Mouse (Mus musculus) heart, postnatal 36 days (tissue): ENCODE measurements around the gene Patz1. TPM values are rescaled to one million over a fixed set of nuclear protein-coding genes. Genes with fewer than 3 reads are reported as not detected.
A peak's percentile ranks its signal among the peaks of the same experiment; 100 is the strongest.

Source experiments
- DNase-seq, 2 experiments: peaks; one replicate each; pipeline ENCODE4 v3.0.0; 2021 to 2022
- intact Hi-C: fragments of 180-260 bp; cut with DNase I; formaldehyde crosslinking; loops from one replicate; pipeline ENCODE4 v1.15.1; 2025
- total RNA-seq, 2 experiments: library from RNA; stranded (reverse); gene quantifications; 2 replicates each; pipeline ENCODE4 v1.2.3; 2021

Gene Patz1
- total RNA-seq, 2 experiments from 2014 or later, result 24.9 to 31.0 TPM

DNA sequence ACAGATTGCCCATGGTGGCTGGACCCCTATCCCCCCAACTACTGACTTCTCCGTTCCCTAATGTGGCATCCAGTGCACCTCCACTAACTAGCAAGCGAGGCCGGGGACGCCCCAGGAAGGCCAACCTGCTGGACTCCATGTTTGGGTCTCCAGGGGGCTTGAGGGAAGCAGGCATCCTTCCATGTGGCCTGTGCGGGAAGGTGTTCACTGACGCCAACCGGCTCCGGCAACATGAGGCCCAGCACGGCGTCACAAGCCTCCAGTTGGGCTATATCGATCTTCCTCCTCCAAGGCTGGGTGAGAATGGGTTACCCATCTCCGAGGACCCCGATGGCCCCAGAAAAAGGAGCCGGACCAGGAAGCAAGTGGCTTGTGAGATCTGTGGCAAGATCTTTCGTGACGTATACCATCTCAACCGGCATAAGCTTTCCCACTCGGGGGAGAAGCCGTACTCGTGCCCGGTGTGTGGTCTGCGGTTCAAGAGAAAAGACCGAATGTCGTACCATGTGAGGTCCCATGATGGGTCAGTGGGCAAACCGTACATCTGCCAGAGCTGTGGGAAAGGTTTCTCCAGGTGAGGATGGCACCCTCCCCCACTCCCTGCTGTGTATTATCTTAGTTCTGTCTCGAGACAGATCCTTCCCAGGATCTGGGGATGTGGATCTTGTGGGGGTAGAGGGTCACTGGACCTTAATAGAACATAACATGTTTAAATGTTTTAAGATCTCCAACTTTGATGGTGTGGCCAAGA lies 2.8 kb downstream of the Patz1 start:
- intact Hi-C loops, result loop anchor here (1.0 to 2.0 kb wide), 2 partner anchors 25 to 37 kb away; partner anchors contain the start of gene Drg1
- peak in 1 of 2 experiments; percentile 26 for DNase-seq

DNA sequence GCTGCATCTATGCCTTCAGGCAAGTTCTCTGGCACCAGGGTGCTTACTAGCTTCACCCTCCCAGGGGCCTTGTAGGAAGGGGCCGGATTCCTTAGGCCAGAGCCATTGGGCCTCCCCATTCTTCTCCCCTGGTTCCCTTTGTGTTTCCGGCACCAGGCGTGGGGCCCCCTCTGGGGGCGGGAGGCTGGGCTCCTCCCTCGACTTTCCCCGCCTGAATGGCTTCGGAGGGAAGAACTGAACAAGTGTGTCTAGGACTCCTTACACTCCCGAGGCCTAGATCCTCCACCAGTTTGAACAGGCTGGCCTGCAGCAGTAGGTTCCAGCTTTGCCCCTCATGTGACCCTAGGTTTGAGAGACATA lies 3.4 kb downstream of the Patz1 start:
- intact Hi-C loops, result no loop called here
- peak; percentile 44 to 57 for DNase-seq

DNA sequence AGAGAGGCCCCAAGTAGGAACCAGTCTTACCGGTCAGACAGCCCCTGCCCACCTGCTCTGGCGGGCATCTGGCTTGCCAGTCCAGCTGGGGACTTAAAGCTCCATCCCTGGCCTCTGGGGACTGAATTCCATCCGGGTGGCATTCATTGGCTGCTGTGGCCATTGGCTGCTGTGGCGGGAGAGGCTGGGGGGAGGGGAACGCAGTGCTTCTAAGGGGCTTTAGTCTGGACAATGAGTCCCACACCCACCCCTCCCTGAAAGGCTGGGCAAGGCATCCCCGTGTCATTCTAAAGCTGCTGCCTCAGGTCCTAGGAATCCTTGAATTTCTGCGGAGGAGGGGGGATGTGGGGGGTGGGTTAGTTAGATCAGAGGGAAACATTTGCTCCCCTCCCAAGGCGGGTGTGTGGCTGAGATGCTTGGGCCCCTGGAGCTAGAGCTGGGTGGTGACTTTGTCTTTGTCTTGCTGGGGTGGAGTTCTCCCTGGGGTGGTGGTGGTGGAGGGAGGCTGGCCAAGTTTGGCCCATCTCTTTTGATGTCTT lies 4.1 kb downstream of the Patz1 start:
- peak in 1 of 2 experiments; percentile 19 for DNase-seq
- intact Hi-C loops, result no loop called here

DNA sequence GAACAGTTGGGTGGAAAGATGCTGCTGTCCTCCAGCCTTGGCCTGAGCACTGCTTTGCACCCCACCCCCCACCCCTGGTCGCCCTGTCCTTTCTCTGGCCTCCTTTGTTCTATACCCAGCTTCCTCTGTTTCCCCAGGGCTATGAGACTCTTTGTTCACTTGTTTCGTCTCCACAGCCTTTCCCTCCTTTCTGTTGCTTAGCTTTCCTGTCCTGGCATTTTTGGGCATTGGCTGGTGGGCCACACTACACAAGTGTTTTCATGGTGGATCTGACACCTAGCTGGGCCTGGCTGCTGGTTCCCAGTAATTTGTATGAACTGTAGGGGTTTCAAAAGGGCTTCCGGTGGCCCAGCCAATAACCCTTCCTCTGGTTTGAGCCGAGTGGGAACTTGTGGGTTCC lies 4.7 kb downstream of the Patz1 start:
- no peak for DNase-seq
- intact Hi-C loops, result no loop called here

DNA sequence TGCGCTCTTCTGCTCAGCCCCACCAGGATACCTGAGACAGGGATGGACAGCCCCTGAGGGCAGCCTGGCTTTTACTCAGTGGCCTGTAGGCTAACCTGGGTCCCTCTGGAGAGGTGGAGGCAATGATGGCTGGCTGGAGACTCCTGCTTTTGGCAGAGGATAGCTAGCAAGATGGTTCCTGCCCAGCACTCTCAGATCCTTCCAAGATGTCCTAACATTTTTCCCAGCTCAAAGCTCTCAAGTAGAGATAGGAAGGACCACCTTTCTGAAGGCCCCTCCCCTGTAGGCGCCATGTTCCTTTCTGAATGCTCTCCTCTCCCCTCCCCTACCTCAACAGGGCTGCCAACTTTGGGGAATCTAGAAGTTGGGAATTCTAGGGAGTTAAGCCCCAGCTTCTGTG lies 6.0 kb downstream of the Patz1 start:
- intact Hi-C loops, result no loop called here
- DNase-seq, result no peak

DNA sequence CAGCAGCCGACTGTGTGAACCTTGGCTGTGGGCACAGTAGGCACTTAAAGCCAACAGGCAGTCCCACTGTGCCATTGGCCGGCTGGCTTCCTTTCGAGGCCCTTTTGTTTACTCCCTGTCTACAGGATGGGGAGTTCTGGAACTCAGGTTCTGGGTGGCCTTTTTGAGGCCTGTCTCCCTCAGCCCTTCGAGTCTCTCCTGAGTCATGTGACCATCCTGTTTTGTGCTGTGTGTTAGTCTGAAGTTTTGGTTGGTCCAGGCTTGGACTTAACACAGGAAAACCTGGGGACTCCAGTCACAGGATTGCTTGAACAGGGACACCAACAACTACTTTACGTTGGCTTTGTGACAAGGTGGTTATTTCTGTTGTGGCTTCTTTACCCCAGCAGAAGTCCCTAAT lies 7.4 kb downstream of the Patz1 start:
- DNase-seq, result no peak
- intact Hi-C loops, result no loop called here

DNA sequence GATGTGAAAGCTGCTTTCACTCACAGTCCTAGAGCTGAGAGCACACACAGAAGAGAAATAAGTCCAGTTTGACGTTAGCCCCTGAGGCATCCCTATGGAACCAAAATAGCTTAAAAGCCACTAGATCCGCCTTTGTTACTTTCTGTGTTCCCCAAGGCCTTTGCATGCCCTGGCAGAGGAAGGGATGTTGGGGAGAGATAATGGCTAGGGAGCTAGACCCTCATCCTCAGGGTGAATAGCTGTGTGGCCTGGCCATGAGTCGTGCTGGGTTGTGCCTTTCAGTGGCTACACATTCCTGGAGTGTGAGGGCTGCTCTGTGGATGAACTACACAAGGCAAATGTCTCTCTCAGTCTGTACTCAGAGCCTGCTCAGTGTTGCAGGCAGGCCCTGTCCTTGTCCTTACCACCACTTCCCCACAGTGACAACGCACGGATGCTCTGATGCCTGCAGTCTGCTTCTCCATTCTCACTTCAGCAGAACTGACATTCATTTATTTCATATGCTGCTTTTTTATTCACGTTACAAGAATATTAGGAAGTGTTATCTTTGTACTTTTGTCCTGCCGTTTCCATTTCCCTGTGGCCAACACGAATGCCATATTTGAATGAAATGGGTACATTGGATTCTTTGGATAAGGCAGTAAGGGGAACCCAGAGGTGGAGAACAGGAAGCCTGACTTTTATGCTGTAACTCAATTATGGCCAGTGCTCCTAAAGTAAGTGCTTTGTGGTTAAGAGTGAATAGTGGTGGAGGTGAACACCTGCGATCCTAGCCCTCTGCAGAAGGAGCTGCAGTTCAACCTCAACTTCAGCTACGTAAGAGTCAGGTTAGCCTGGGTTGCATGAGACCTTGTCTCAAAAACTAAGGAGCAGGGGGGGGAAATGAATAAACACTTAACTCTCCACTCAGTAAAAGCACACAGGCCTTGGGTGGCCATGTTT lies 9.5 kb downstream of the Patz1 start:
- intact Hi-C loops, result no loop called here
- DNase-seq, result no peak

DNA sequence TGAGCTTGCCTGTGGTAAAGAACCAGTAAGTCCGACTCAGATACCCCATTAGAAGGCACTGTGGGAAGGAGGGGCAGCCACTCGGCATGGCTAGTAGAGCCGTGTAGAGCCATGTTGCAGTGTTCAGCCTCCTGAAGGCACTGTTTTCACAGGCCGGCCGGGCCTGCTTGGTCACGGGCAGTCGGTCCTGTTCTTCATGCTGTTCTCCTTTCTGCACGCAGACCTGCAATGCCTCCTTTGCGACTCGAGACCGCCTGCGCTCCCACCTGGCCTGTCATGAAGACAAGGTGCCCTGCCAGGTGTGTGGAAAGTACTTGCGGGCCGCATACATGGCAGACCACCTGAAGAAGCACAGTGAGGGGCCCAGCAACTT lies 10.1 kb downstream of the Patz1 start:
- intact Hi-C loops, result no loop called here
- DNase-seq, result no peak

DNA sequence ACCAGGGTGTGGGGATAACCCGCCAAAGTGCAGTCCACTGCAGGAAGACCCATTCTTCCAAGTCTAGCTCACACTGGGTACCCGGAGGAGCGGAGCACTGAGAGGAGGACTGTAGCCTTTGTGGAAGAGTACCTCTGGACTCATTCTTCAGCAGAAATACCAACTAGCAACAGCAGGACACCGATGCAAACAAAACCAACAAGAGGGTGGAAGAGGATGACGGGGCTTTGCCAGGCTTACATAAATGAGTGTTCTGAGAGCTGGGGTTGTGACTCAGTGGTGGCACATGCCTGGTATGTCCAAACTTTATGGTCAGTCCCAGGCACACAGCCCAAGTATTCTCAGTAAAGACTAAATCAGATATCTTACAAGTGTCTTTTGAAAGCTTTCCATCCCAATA lies 12.4 kb downstream of the Patz1 start:
- DNase-seq, result no peak

DNA sequence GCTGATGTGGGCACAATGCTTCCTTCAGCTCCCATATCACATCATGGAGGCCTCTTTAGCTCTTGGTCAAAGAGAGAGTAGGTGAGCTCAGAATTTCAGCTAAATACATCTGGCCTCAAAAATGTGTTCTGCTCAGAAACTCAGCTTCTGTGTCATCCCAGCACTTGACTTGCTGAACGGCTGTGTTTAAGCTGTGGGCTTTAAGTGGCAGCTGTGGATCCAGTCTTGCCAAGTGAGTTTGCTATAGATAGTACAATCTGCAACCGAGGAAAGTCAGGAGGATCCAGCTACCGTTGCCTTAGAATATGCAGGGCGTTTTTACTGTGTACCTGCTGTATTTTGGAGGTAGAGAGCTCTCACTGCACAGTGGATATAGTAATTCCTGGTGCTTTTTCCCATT lies 13.7 kb downstream of the Patz1 start:
- no peak for DNase-seq
- intact Hi-C loops, result no loop called here

More for the DNA sequence above, 12.4 kb downstream of the Patz1 start:
- intact Hi-C loops, result no loop called here

DNA sequence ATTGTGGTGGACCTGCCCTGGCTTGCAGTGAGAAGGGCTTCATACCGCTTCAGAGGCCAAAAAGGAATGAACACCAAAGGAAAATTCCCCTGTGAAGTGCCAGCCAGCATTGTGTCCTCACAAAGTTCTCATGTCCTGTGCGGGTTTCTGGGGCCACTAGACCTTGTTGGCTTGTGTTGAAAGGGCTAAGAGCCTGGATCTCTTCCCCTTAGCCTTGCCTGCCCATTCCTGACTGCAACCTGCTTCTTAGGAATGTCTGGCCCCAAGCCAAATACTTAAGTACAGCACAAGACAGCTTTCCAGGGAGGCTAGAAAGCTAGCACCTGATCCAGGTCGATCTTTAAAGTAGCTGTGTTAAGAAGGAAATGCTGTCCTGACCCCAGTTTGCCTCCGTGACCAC lies 14.1 kb downstream of the Patz1 start:
- no peak for DNase-seq
- intact Hi-C loops, result no loop called here

DNA sequence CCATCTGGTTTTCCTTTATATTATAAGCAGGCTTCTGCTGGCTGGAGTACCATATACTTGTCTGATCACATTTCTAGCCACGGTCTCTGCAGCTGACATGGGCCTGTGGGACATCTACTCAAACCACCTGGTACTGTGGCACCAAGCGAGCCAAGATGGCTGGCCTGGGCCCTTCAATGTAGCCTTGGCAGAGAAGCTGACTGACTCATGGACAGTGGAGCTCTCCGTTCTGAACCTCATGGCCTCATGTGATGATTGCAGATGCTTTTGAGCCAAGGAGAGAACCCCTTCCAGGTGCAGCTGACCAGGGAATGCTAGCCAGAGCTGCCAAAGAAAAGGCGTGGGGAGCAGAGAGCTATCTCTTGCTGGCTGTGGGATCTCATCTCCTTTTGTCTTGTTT lies 17.1 kb downstream of the Patz1 start:
- intact Hi-C loops, result no loop called here

DNA sequence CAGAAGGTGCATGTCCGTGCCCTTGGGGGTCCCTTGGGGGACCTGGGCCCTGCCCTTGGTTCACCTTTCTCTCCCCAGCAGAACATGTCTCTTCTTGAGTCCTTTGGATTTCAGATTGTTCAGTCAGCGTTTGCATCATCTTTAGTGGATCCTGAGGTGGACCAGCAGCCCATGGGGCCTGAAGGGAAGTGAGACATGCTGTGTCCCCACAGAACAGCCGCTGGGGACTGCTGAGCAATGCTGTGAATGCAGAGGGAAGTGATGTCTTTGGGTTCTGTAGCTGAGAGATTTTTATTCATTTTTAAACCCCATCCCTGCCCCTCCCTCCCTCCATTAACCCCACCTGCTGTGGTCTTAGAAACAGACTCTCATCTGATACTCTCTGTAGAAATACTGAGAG lies 19.2 kb downstream of the Patz1 start:
- intact Hi-C loops, result no loop called here
- DNase-seq, result no peak

More for the DNA sequence above, 17.1 kb downstream of the Patz1 start:
- no peak for DNase-seq

DNA sequence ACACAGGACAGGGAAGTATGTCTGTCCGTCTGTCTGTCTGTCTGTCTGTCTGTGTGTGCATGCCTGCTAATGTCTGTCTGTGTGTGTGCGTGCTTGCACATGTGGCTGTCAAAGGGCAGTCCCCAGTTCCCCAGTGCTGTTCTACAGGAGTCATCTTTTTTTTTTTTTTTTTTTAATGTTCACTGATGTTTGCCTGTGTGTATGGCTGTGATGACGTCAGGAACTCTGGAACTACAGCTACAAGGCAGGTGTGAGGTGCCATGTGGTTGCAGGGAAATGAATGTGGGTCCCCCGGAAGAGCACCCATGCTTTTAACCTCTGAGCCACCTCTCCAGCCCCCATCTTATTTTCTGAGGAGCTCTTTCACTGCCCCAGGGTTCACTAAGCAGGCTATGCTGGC lies 21.2 kb downstream of the Patz1 start:
- DNase-seq, result no peak
- intact Hi-C loops, result no loop called here

DNA sequence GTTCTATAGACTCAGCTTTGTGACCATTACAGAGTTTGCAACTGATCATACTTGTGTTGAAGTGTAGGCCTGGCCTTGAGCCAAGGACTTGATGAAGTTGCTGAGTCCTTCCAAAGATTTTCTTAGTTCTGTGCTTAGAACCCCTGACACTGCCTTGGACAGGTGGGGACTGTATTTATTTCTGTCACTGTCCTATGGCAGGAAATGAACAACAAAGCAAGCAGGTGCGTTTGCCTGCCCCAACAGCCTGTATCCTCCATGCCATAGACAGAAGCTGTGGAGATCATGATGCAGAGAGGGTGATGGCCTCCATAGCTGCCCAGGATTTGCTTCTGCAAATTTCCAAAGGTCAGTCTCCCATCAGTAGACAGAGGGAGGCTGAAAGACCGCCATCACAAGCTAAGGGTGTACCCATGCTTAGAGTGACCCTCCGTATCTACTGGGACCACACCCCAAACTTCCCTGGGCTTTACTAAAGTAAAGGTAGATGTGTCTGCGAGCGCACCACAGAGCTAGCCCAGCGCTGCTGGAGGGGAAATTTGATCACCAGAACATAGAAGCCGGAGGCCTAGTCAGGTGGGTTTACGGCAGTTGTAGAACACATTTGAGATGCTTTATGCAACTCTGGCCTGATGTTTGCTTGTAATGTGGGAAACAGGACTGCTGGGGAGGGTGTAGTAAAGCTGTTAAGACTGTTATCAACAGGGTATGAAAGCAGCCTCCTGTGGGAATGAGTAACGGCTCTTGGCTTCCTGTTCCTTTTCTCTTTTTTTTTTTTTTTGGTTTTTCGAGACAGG lies 22.3 kb downstream of the Patz1 start:
- intact Hi-C loops, result no loop called here
- no peak for DNase-seq

DNA sequence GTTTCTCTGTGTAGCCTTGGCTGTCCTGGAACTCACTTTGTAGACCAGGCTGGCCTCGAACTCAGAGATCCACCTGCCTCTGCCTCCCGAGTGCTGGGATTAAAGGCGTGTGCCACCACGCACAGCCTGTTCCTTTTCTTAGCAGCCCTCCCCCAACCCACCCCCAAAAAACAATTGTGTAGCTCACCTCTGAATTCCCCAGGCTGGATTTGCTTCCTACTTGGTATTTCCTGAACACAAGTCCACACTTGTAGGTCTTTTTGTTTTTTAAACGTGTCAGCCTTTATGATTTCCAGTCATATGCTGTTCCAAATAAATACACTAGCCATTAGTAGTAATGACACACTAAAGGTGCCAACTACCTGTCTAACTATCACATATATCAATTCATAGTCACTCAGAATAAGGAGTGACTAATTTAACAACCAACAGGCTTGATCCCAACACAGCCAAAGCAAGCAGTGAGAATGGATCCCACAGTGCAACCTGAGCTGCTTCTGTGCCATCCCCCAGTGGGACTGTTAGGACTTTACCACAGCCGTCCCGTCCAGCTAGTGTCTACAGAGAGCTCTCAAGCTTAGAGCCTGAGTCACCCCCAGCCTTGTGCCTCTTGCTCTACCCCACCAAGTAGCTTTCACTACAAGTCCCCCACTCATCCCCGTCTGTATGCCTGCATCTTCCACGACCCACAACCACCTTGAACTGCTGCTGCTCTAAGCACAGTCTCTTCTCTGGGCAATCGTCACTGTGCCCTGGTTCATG lies 23.1 kb downstream of the Patz1 start:
- DNase-seq, result no peak
- intact Hi-C loops, result no loop called here

DNA sequence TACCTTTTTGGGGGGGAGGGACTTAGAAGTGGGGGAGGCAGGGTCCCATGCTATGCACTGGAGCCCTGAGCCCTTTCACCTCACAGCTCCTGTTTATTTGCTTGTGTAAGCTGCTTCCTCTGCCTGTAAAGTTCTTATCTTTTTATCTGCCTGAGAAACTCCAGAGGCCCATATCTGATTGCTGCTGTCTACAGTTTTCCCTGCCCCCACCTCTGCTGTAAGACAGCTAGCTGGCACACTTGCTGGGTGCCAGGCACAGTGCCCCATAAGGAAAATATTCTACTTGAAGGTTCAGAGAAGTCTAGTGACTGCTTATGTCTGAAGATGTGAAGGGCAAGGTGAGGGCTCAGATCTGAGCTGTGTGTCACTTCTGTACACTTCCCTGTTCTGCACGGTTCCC lies 24.6 kb downstream of the Patz1 start:
- no peak for DNase-seq
- intact Hi-C loops, result no loop called here

DNA sequence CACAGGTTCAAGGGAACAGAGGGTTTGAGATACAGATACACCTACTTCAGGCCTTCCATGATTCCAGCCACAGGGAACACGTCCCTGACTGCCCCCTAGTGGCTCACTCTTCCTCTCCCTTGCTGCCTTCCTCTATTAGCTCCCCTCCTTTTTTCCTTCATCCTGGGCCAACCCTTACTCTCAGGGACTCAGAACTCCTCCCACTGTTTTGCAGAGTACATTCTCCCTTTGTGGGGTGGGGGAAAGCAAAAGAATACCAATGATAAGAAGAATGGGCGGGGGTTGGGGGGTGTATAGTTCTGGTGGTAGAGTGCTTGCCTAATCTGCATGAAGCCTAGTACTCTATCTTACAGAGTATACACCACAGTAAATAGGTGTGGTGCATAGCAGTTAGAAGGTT lies 25.5 kb downstream of the Patz1 start:
- peak; percentile 51 to 61 for DNase-seq
- intact Hi-C loops, result no loop called here

DNA sequence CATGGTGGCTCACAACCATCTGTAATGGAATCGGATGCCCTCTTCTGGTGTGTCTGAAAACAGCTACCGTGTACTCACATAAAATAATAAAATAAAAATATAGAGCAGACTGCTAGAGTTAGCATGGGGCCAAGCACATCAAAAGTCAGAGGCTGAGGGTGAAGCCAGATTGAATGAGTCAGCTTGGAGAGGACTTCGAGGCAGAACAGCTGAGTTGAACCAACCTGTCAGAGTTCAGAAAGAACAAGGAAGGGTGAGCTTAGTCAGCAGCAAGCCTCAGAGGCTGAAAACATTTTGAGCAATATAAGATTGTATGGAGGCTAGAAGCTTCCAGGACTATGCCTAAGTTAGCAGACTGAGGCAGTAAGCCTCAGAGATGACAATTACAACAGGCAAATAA lies 29.6 kb downstream of the Patz1 start:
- no peak for DNase-seq
- intact Hi-C loops, result no loop called here

DNA sequence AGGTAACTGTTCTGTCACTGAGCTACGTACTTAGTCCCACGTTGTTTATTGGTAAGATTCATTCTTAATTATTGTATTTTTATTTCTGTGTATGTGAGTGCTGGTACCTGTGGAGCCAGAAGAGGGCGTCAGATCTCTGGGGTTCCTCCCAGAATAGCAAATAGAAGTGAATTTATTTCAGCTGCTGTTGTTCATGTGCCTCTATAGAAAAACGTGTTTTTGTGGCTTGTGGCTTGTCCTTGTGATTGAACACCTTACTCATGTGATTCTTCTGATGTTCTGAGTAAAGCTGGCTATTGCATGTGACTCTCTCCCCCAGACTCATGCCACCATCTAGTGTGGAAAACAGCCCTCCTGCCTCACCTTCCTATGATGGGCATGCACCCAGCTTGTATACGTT lies 39.6 kb downstream of the Patz1 start:
- no peak for DNase-seq

More for the DNA sequence above, 39.6 kb downstream of the Patz1 start:
- intact Hi-C loops, result loop anchor here (2.0 kb wide), 1 partner anchor 37 kb away; no protein-coding TSS in a partner anchor
